ENCODE assay signal across 10 mouse cellular contexts in genomic region chr4:142321209-142321863, GRCm38 (mm10).
A peak's percentile ranks its signal among the peaks of the same experiment; 100 is the strongest.
DNase-seq lines count a peak whose midpoint lies in the region; ATAC-seq and TF ChIP-seq lines count a peak whose summit lies in the region.
"Had no signal": no experiment of that assay in that cellular context is flagged by ENCODE, and none has a peak within 500 bp of the region (broad histone marks: within the 10 kb centered on the region; RNA-seq: fewer than 3 reads in every experiment).

No protein-coding gene starts in this region.

- ATAC-seq in heart, embryonic 16.5 days (replicated peaks; ENCODE audit: extremely low read depth, insufficient read depth, low FRiP score) = peak; percentile 41; the same call in 1 of the 2 replicates
- no peak for ATAC-seq in heart, embryonic 12.5 days (ENCODE audit: insufficient number of reproducible peaks, low FRiP score)
- ATAC-seq in limb, embryonic 14.5 days (ENCODE audit: low FRiP score, low read depth) = peak; percentile 78
- ATAC-seq in liver, embryonic 12.5 days = no peak

- peak; percentile 18 for DNase-seq in urinary bladder, postnatal 14 days (ENCODE audit: low spot score)
- no peak for DNase-seq in urinary bladder, postnatal 25 days (ENCODE audit: low spot score)
- DNase-seq in limb, embryonic 14.5 days (ENCODE audit: low spot score) = peak; percentile 78
- no peak for DNase-seq in yolk sac, embryonic 10.5 days (ENCODE audit: low spot score)
- no peak for DNase-seq in urinary bladder, postnatal 10 days (ENCODE audit: low spot score)
- DNase-seq: thymus, postnatal 36 days had no signal

- H3K36me3 ChIP-seq in heart, embryonic 16.5 days (ENCODE audit: control insufficient read depth, insufficient read depth) = no peaks in the 10 kb centered on the region
- H3K36me3 ChIP-seq in heart, embryonic 12.5 days = no peaks in the 10 kb centered on the region
- no peaks in the 10 kb centered on the region for H3K36me3 ChIP-seq in limb, embryonic 14.5 days (ENCODE audit: control insufficient read depth, insufficient read depth, low read length)
- H3K36me3 ChIP-seq in liver, embryonic 12.5 days = no peaks in the 10 kb centered on the region
- H3K36me3 ChIP-seq: liver, embryonic 15.5 days had no signal

- no peaks in the 10 kb centered on the region for H3K4me1 ChIP-seq in heart, embryonic 16.5 days (ENCODE audit: control insufficient read depth, insufficient read depth, low read length)
- H3K4me1 ChIP-seq in heart, embryonic 12.5 days (replicated peaks) = no peaks in the 10 kb centered on the region
- peaks cover 31% of the 10 kb centered on the region for H3K4me1 ChIP-seq in limb, embryonic 14.5 days (ENCODE audit: control insufficient read depth, insufficient read depth, low read length)
- no peaks in the 10 kb centered on the region for H3K4me1 ChIP-seq in liver, embryonic 12.5 days
- H3K4me1 ChIP-seq: liver, embryonic 15.5 days had no signal

- H3K4me2 ChIP-seq in heart, embryonic 16.5 days (ENCODE audit: low read depth, low read length) = no peak overlapping the region
- no peak overlapping the region for H3K4me2 ChIP-seq in heart, embryonic 12.5 days
- no peak overlapping the region for H3K4me2 ChIP-seq in limb, embryonic 14.5 days (replicated peaks; ENCODE audit: low read depth, low read length, severe bottlenecking)
- H3K4me2 ChIP-seq in liver, embryonic 12.5 days = no peak overlapping the region
- H3K4me2 ChIP-seq: liver, embryonic 15.5 days had no signal

- no peaks in the 10 kb centered on the region for H3K27me3 ChIP-seq in heart, embryonic 16.5 days (ENCODE audit: control insufficient read depth, insufficient read depth, low read length)
- H3K27me3 ChIP-seq in heart, embryonic 12.5 days (replicated peaks) = no peaks in the 10 kb centered on the region
- H3K27me3 ChIP-seq in limb, embryonic 14.5 days (ENCODE audit: control insufficient read depth, insufficient read depth, low read length) = no peaks in the 10 kb centered on the region
- no peaks in the 10 kb centered on the region for H3K27me3 ChIP-seq in liver, embryonic 12.5 days (replicated peaks)
- H3K27me3 ChIP-seq: liver, embryonic 15.5 days had no signal

- no peaks in the 10 kb centered on the region for H3K9me3 ChIP-seq in heart, embryonic 16.5 days (replicated peaks; ENCODE audit: control insufficient read depth, low read length)
- no peaks in the 10 kb centered on the region for H3K9me3 ChIP-seq in heart, embryonic 12.5 days (replicated peaks)
- H3K9me3 ChIP-seq in limb, embryonic 14.5 days (ENCODE audit: control insufficient read depth, low read length) = no peaks in the 10 kb centered on the region
- 0 out of 2 replicates have a peak, but pooled peaks cover 5% of the 10 kb centered on the region for H3K9me3 ChIP-seq in liver, embryonic 12.5 days (replicated peaks)
- H3K9me3 ChIP-seq: liver, embryonic 15.5 days had no signal

- TF ChIP-seq POLR2A in limb, embryonic 14.5 days (IDR thresholded peaks at IDR 0.05; ENCODE audit: borderline replicate concordance, extremely low read depth, insufficient read depth, insufficient read length) = no peak

- H3K27ac ChIP-seq in heart, embryonic 16.5 days (ENCODE audit: low read length) = no peak overlapping the region
- no peak overlapping the region for H3K27ac ChIP-seq in heart, embryonic 12.5 days (ENCODE audit: poor library complexity, severe bottlenecking)
- H3K27ac ChIP-seq in limb, embryonic 14.5 days (replicated peaks; ENCODE audit: low read depth, low read length) = peak overlapping the region; percentile 55
- no peak overlapping the region for H3K27ac ChIP-seq in liver, embryonic 12.5 days
- H3K27ac ChIP-seq: liver, embryonic 15.5 days had no signal

- no peak overlapping the region for H3K9ac ChIP-seq in heart, embryonic 16.5 days (ENCODE audit: low read length)
- H3K9ac ChIP-seq in heart, embryonic 12.5 days = no peak overlapping the region
- H3K9ac ChIP-seq in limb, embryonic 14.5 days (ENCODE audit: low read depth, low read length, severe bottlenecking) = no peak overlapping the region
- no peak overlapping the region for H3K9ac ChIP-seq in liver, embryonic 12.5 days
- H3K9ac ChIP-seq: liver, embryonic 15.5 days had no signal

- H3K4me3 ChIP-seq in heart, embryonic 16.5 days (ENCODE audit: low read length) = no peak overlapping the region
- H3K4me3 ChIP-seq in heart, embryonic 12.5 days = no peak overlapping the region
- H3K4me3 ChIP-seq in limb, embryonic 14.5 days (replicated peaks; ENCODE audit: low read length) = no peak overlapping the region
- no peak overlapping the region for H3K4me3 ChIP-seq in liver, embryonic 12.5 days
- H3K4me3 ChIP-seq: liver, embryonic 15.5 days had no signal

- WGBS in heart, embryonic 16.5 days = 59% methylated on average over 14 of the region's 14 CpGs
- 61% methylated on average over 14 of the region's 14 CpGs for WGBS in heart, embryonic 12.5 days
- WGBS in limb, embryonic 14.5 days = 16% methylated on average over 14 of the region's 14 CpGs
- 71% methylated on average over 14 of the region's 14 CpGs for WGBS in liver, embryonic 12.5 days (ENCODE audit: insufficient replicate concordance)

Comparison
In these comparisons a context has a peak if more than half of its experiments do, and no peak if none do; other contexts are left out.
1. ATAC-seq: peak in heart, embryonic 16.5 days (single experiment) and limb, embryonic 14.5 days (single experiment); none in heart, embryonic 12.5 days (single experiment) and liver, embryonic 12.5 days (single experiment).
2. DNase-seq: peak in urinary bladder, postnatal 14 days (single experiment) and limb, embryonic 14.5 days (single experiment); none in urinary bladder, postnatal 25 days (single experiment), yolk sac, embryonic 10.5 days (single experiment) and urinary bladder, postnatal 10 days (single experiment).